Mouse (Mus musculus): Measurements from ENCODE around the gene Ccdc141. TPM values are rescaled to one million over a fixed set of nuclear protein-coding genes. Genes with fewer than 3 reads are reported as not detected.
A peak's percentile ranks its signal among the peaks of the same experiment; 100 is the strongest.

The Ccdc141 gene
- polyA plus RNA-seq, 1 experiment: 43.2 TPM

DNA sequence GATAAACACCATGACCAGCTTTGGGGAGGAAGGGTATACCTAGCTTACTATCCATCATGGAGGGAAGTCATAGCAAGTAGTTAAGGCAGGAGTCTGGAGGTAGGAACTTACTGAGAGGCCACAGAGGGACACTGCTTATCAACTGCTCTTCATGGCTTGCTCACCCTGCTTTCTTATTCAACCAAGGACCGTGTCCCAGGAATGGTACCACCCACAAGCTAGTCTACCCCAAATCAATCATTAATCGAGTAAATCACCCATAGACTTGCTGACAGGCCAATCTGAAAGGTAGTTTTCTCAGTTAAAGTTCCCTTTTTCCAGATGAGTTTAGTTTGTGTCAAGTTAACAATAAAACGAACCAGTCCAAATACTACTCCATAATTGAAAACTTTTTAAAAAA, 7.1 kb downstream of the Ccdc141 start:
- Histone ChIP-seq H3K4me2 (ENCODE audit: low read depth) (peak overlapping the region; percentile 41), H3ac (ENCODE audit: control insufficient read depth, insufficient read length) (no peak overlapping the region), H3K27me3 (ENCODE audit: control insufficient read depth, insufficient read depth, insufficient read length) (no peaks in the 10 kb centered on the region), H3K4me3 (no peak overlapping the region), H3K36me3 (ENCODE audit: control insufficient read depth, insufficient read depth) (peaks cover 46% of the 10 kb centered on the region), H3K79me2 (ENCODE audit: control insufficient read depth, insufficient read depth) (peaks cover 16% of the 10 kb centered on the region)
- TF ChIP-seq MYOG (IDR thresholded peaks at IDR 0.05; ENCODE audit: control insufficient read depth in 1 of 3, insufficient read depth in 1 of 3, insufficient read length in 2 of 3, low read depth in 2 of 3): no peak
- TF ChIP-seq E2F4 (IDR thresholded peaks at IDR 0.05; ENCODE audit: insufficient read depth): no peak
- TF ChIP-seq SRF (IDR thresholded peaks at IDR 0.05; ENCODE audit: control insufficient read depth, insufficient read length, low read depth): no peak
- TF ChIP-seq REST (IDR thresholded peaks at IDR 0.05; ENCODE audit: insufficient read depth, insufficient read length): no peak
- TF ChIP-seq MAX (IDR thresholded peaks at IDR 0.05; ENCODE audit: low read depth): no peak
- no peak for TF ChIP-seq MYOD1 (IDR thresholded peaks at IDR 0.05; ENCODE audit: control insufficient read depth in 1 of 3, insufficient read length in 2 of 3, low read depth in 2 of 3)
- TF ChIP-seq TCF12 (IDR thresholded peaks at IDR 0.05; ENCODE audit: insufficient read depth, poor library complexity, severe bottlenecking): no peak
- TF ChIP-seq POLR2AphosphoS2 (IDR thresholded peaks at IDR 0.05; ENCODE audit: insufficient read length, low read depth): no peak
- TF ChIP-seq USF1 (IDR thresholded peaks at IDR 0.05; ENCODE audit: low read depth): no peak
- no peak for TF ChIP-seq TCF3 (IDR thresholded peaks at IDR 0.05; ENCODE audit: insufficient read length, low read depth)
- no peak for TF ChIP-seq CEBPB (IDR thresholded peaks at IDR 0.05; ENCODE audit: insufficient read depth, poor library complexity, severe bottlenecking)
- no peak for TF ChIP-seq POLR2A (IDR thresholded peaks at IDR 0.05; ENCODE audit: insufficient read length, low read depth)

DNA sequence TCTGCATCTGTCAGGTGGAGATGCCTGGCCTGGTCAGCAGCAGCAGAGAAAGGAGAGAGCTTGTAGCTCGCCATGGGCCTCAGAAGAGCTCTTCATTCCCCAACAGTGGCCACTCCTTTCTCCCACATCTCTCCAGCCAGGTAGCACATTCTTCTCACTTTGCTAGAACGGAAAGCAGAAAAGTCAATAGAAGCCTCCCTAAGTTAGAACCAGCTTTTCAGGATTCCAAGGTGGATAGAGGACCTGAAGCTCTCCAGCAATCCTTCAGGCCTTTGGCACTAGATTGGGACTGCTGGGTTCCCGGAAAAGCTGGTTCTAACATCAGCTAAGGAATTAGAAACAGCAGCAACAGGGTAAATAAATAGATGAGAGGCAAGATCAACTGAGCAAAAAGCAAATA, 8.3 kb downstream of the Ccdc141 start:
- TF ChIP-seq TCF12 (IDR thresholded peaks at IDR 0.05; ENCODE audit: insufficient read depth, poor library complexity, severe bottlenecking): no peak
- TF ChIP-seq CEBPB (IDR thresholded peaks at IDR 0.05; ENCODE audit: insufficient read depth, poor library complexity, severe bottlenecking): no peak
- no peak for TF ChIP-seq REST (IDR thresholded peaks at IDR 0.05; ENCODE audit: insufficient read depth, insufficient read length)
- TF ChIP-seq MAX (IDR thresholded peaks at IDR 0.05; ENCODE audit: low read depth): no peak
- TF ChIP-seq MYOD1 (IDR thresholded peaks at IDR 0.05; ENCODE audit: control insufficient read depth in 1 of 3, insufficient read length in 2 of 3, low read depth in 2 of 3): no peak
- no peak for TF ChIP-seq E2F4 (IDR thresholded peaks at IDR 0.05; ENCODE audit: insufficient read depth)
- no peak for TF ChIP-seq MYOG (IDR thresholded peaks at IDR 0.05; ENCODE audit: control insufficient read depth in 1 of 3, insufficient read depth in 1 of 3, insufficient read length in 2 of 3, low read depth in 2 of 3)
- no peak for TF ChIP-seq TCF3 (IDR thresholded peaks at IDR 0.05; ENCODE audit: insufficient read length, low read depth)
- TF ChIP-seq POLR2AphosphoS2 (IDR thresholded peaks at IDR 0.05; ENCODE audit: insufficient read length, low read depth): no peak
- no peaks in the 10 kb centered on the region for H3K27me3 ChIP-seq (ENCODE audit: control insufficient read depth, insufficient read depth, insufficient read length)
- no peak overlapping the region for H3K4me3 ChIP-seq
- no peak overlapping the region for H3ac ChIP-seq (ENCODE audit: control insufficient read depth, insufficient read length)
- H3K79me2 ChIP-seq (ENCODE audit: control insufficient read depth, insufficient read depth): peaks cover 7% of the 10 kb centered on the region
- peaks cover 41% of the 10 kb centered on the region for H3K36me3 ChIP-seq (ENCODE audit: control insufficient read depth, insufficient read depth)
- H3K4me2 ChIP-seq (ENCODE audit: low read depth): peak overlapping the region; percentile 16

- no peaks in the 10 kb centered on the region for H3K27me3 ChIP-seq (ENCODE audit: control insufficient read depth, insufficient read depth, insufficient read length)
- TF ChIP-seq MYOD1 (IDR thresholded peaks at IDR 0.05; ENCODE audit: control insufficient read depth in 1 of 3, insufficient read length in 2 of 3, low read depth in 2 of 3) (no peak), CEBPB (IDR thresholded peaks at IDR 0.05; ENCODE audit: insufficient read depth, poor library complexity, severe bottlenecking) (no peak), USF1 (IDR thresholded peaks at IDR 0.05; ENCODE audit: low read depth) (no peak), TCF12 (IDR thresholded peaks at IDR 0.05; ENCODE audit: insufficient read depth, poor library complexity, severe bottlenecking) (no peak), POLR2AphosphoS2 (IDR thresholded peaks at IDR 0.05; ENCODE audit: insufficient read length, low read depth) (no peak), TCF3 (IDR thresholded peaks at IDR 0.05; ENCODE audit: insufficient read length, low read depth) (no peak), MAX (IDR thresholded peaks at IDR 0.05; ENCODE audit: low read depth) (no peak), POLR2A (IDR thresholded peaks at IDR 0.05; ENCODE audit: insufficient read length, low read depth) (no peak), SRF (IDR thresholded peaks at IDR 0.05; ENCODE audit: control insufficient read depth, insufficient read length, low read depth) (no peak), E2F4 (IDR thresholded peaks at IDR 0.05; ENCODE audit: insufficient read depth) (no peak), MYOG (IDR thresholded peaks at IDR 0.05; ENCODE audit: control insufficient read depth in 1 of 3, insufficient read depth in 1 of 3, insufficient read length in 2 of 3, low read depth in 2 of 3) (no peak)
- peaks cover 31% of the 10 kb centered on the region for H3K36me3 ChIP-seq (ENCODE audit: control insufficient read depth, insufficient read depth)
- no peak overlapping the region for H3ac ChIP-seq (ENCODE audit: control insufficient read depth, insufficient read length)
- peaks cover 4% of the 10 kb centered on the region for H3K79me2 ChIP-seq (ENCODE audit: control insufficient read depth, insufficient read depth)
- H3K4me3 ChIP-seq: no peak overlapping the region
- no peak overlapping the region for H3K4me2 ChIP-seq (ENCODE audit: low read depth)
Measured at GRCm38 (mm10) chr2:77157546-77157945, 12.9 kb downstream of the Ccdc141 start.

DNA sequence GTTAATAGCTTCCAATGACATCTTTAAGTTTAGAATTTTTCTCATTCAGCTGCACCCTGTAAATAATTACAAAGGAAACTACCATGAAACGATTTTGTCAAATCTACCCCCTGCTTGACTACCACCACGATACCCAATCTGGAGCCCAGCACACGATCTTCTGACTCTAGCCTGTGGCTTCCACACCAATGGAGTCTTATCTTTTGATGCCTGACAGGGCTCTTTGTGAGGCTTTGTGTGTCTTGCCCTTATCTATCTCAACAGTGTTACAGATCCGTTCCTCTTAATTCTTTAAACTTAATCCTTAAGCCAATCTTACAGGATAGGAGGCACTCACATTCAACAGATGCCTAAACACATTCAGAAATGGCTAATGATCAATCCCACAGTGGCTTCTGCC, 16.4 kb downstream of the Ccdc141 start:
- no peak overlapping the region for H3ac ChIP-seq (ENCODE audit: control insufficient read depth, insufficient read length)
- H3K4me3 ChIP-seq: no peak overlapping the region
- no peaks in the 10 kb centered on the region for H3K27me3 ChIP-seq (ENCODE audit: control insufficient read depth, insufficient read depth, insufficient read length)
- no peak for TF ChIP-seq TCF3 (IDR thresholded peaks at IDR 0.05; ENCODE audit: insufficient read length, low read depth)
- no peak for TF ChIP-seq CEBPB (IDR thresholded peaks at IDR 0.05; ENCODE audit: insufficient read depth, poor library complexity, severe bottlenecking)
- no peak for TF ChIP-seq E2F4 (IDR thresholded peaks at IDR 0.05; ENCODE audit: insufficient read depth)
- TF ChIP-seq REST (IDR thresholded peaks at IDR 0.05; ENCODE audit: insufficient read depth, insufficient read length): no peak
- no peak for TF ChIP-seq TCF12 (IDR thresholded peaks at IDR 0.05; ENCODE audit: insufficient read depth, poor library complexity, severe bottlenecking)
- no peak for TF ChIP-seq MYOG (IDR thresholded peaks at IDR 0.05; ENCODE audit: control insufficient read depth in 1 of 3, insufficient read depth in 1 of 3, insufficient read length in 2 of 3, low read depth in 2 of 3)
- no peak for TF ChIP-seq POLR2A (IDR thresholded peaks at IDR 0.05; ENCODE audit: insufficient read length, low read depth)
- TF ChIP-seq SRF (IDR thresholded peaks at IDR 0.05; ENCODE audit: control insufficient read depth, insufficient read length, low read depth): no peak
- TF ChIP-seq MYOD1 (IDR thresholded peaks at IDR 0.05; ENCODE audit: control insufficient read depth in 1 of 3, insufficient read length in 2 of 3, low read depth in 2 of 3): no peak
- no peak overlapping the region for H3K4me2 ChIP-seq (ENCODE audit: low read depth)
- H3K79me2 ChIP-seq (ENCODE audit: control insufficient read depth, insufficient read depth): no peaks in the 10 kb centered on the region
- H3K36me3 ChIP-seq (ENCODE audit: control insufficient read depth, insufficient read depth): peaks cover 13% of the 10 kb centered on the region

Data from myocyte (in vitro differentiated cells).